Mouse (Mus musculus) CD4-positive, CD25-positive, alpha-beta regulatory T cell (primary cell): Measurements from ENCODE around the gene Scd1. TPM values are rescaled to one million over a fixed set of nuclear protein-coding genes. Genes with fewer than 3 reads are reported as not detected.

Experiments used
- polyA plus RNA-seq: library from polyadenylated mRNA; unstranded; fragments of 100-300 nt; shearing (Covaris generic); gene quantifications from one replicate; pipeline ENCODE4 v1.2.1, GENCODE M21; 2017

Scd1 gene
- 0.63 TPM for polyA plus RNA-seq

GRCm38 (mm10) chr19:44407341-44408222 lies at the start of gene Scd1:
Scd1 (minus strand) TSS chr19:44407879.

Other genes with a start within 250 kb of the Scd1 start
- gene Pkd2l1, start 215.4 kb downstream of the Scd1 start, polyA plus RNA-seq = 0.08 TPM
- not detected for gene Scd3, start 204.6 kb downstream of the Scd1 start, polyA plus RNA-seq
- gene Scd2, start 114.2 kb downstream of the Scd1 start, polyA plus RNA-seq = 47.2 TPM
- gene Scd4, start 74.8 kb downstream of the Scd1 start, polyA plus RNA-seq = 0.45 TPM
- gene Wnt8b, start 85.6 kb upstream of the Scd1 start, polyA plus RNA-seq = 0.14 TPM
- 6.7 TPM for gene Sec31b, start 138.0 kb upstream of the Scd1 start, polyA plus RNA-seq
- gene Gm20538, start 145.0 kb upstream of the Scd1 start, polyA plus RNA-seq = 8.2 TPM
- 286 TPM for gene Ndufb8, start 147.6 kb upstream of the Scd1 start, polyA plus RNA-seq
- 26.3 TPM for gene Hif1an, start 155.0 kb upstream of the Scd1 start, polyA plus RNA-seq